17 mouse cellular contexts compared by ENCODE assay signal in the genomic region with DNA sequence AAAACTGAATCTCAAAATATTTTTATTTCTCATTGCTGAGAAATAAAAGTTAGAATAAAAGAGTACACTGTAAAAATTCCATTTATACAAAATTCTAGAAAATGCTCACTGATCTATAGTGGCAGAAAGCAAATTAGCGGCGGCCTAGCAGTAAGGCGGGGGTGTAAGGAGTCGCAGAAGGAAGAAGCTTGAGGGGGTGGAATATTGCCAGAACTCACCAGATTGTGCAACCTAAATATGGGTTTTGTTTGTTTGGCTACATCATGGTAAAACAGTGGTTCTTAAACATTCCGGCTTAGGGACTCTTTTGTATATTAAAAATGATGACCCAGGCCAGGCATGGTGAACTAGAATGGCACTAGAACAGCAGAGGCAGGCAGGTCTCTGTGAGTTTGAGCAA. TPM values are rescaled to one million over a fixed set of nuclear protein-coding genes. Genes with fewer than 3 reads are reported as not detected.
DNase-seq lines count a peak whose midpoint lies in the region.
"Had no signal": no experiment of that assay in that cellular context is flagged by ENCODE, and none has a peak within 500 bp of the region (broad histone marks: within the 10 kb centered on the region; RNA-seq: fewer than 3 reads in every experiment).

No protein-coding gene starts in this region.

- intact Hi-C loops in left cerebral cortex, postnatal 25 days (cut with DNase I) = no loop called here
- intact Hi-C loops in left cerebral cortex, postnatal 36 days (cut with DNase I) = no loop called here
- intact Hi-C loops in gastrocnemius, postnatal 36 days (cut with DNase I) = no loop called here

- peak; percentile 20 to 49 for DNase-seq in left cerebral cortex, postnatal 25 days (ENCODE audit: low spot score in 2 of 2)
- DNase-seq in left cerebral cortex, postnatal 36 days (ENCODE audit: low spot score in 2 of 2) = no peak
- DNase-seq in brain, adult 2 months (ENCODE audit: low read depth, low spot score) = peak; percentile 79
- peak; percentile 65 for DNase-seq in telencephalon, adult 2 months (ENCODE audit: low read depth, low spot score)
- no peak for DNase-seq in lung, postnatal 25 days (ENCODE audit: low spot score)
- no peak for DNase-seq in gastrocnemius, postnatal 36 days
- DNase-seq: adrenal gland, adult 8-10 months; adrenal gland, postnatal 14 days; adrenal gland, postnatal 36 days; cerebellum, adult 11-12 months; cerebellum, adult 2 months; cerebellum, adult 9-10 months; cerebellum, postnatal 10 days; cerebellum, postnatal 25 days; forebrain, postnatal 0 days had no signal

RNA-seq across cellular contexts. Expression of a gene that starts 26.5 kb away (rescaled TPM):
- total RNA-seq in left cerebral cortex, postnatal 25 days (2021) = 1 to 10 TPM; 2.4 to 2.5 TPM
- 1 to 10 TPM; 2.3 to 2.8 TPM for total RNA-seq in left cerebral cortex, postnatal 36 days (2021)
- total RNA-seq in gastrocnemius, postnatal 36 days (2021) = 100 to 1,000 TPM; 173 to 239 TPM
- total RNA-seq: ES-E14, MEL had no signal

RNA-seq across cellular contexts. Expression of a gene that starts 46.9 kb away (rescaled TPM):
- 10 to 100 TPM; 77.1 to 78.9 TPM for total RNA-seq in left cerebral cortex, postnatal 25 days (2021)
- 10 to 100 TPM; 76.5 to 90.0 TPM for total RNA-seq in left cerebral cortex, postnatal 36 days (2021)
- 10 to 100 TPM; 29.8 to 36.9 TPM for total RNA-seq in gastrocnemius, postnatal 36 days (2021)

Comparison
In these comparisons a context has a peak if more than half of its experiments do, and no peak if none do; other contexts are left out.
1. DNase-seq: peak in left cerebral cortex, postnatal 25 days (2 of 2), brain, adult 2 months (single experiment) and telencephalon, adult 2 months (single experiment); none in left cerebral cortex, postnatal 36 days (0 of 2), lung, postnatal 25 days (single experiment) and gastrocnemius, postnatal 36 days (0 of 2).
2. RNA of a gene that starts 26.5 kb away (total RNA-seq): 173 to 239 TPM in gastrocnemius, postnatal 36 days; 2.3 to 2.8 TPM in left cerebral cortex, postnatal 36 days and 2.4 to 2.5 TPM in left cerebral cortex, postnatal 25 days; every median in the first group is over 10 times any median in the second.